Mouse (Mus musculus): Measurements from ENCODE around the gene Pxn. TPM values are rescaled to one million over a fixed set of nuclear protein-coding genes. Genes with fewer than 3 reads are reported as not detected.
"Not testable (repeated sequence)": the region's sequence is repeated elsewhere in the genome, so short reads cannot be mapped to it uniquely, and the experiment has no call there.

Pxn gene
- total RNA-seq, 4 experiments from 2014 or later: 18.3 to 27.8 (median 22.9) TPM

- no peak for DNase-seq (ENCODE audit: low spot score in 2 of 2)
Observed at GRCm38 (mm10) chr5:115486726-115487125, 19.8 kb upstream of the Pxn start.

DNA sequence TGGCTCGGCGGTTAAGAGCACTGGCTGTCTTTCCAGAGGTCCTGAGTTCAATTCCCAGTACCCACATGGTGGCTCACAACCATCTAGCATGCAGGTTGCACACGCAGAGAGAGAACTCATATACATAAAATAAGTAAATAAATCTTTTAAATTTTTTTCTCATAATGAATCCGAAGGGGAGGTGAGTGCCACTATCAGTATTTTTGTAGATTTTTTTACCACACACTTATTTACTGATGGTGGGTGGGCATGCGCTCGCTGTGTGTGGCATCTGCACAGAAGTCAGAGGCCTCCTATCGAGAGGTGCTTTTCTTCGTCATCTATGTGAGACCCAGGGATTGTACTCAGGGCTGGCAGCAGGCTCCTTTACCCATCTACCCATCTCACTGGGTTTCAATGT lies 19.1 kb upstream of the Pxn start:
- no peak for DNase-seq (ENCODE audit: low spot score in 2 of 2)

GRCm38 (mm10) chr5:115487942-115488580 lies 18.4 kb upstream of the Pxn start:
- no peak for DNase-seq (ENCODE audit: low spot score in 2 of 2)

DNA sequence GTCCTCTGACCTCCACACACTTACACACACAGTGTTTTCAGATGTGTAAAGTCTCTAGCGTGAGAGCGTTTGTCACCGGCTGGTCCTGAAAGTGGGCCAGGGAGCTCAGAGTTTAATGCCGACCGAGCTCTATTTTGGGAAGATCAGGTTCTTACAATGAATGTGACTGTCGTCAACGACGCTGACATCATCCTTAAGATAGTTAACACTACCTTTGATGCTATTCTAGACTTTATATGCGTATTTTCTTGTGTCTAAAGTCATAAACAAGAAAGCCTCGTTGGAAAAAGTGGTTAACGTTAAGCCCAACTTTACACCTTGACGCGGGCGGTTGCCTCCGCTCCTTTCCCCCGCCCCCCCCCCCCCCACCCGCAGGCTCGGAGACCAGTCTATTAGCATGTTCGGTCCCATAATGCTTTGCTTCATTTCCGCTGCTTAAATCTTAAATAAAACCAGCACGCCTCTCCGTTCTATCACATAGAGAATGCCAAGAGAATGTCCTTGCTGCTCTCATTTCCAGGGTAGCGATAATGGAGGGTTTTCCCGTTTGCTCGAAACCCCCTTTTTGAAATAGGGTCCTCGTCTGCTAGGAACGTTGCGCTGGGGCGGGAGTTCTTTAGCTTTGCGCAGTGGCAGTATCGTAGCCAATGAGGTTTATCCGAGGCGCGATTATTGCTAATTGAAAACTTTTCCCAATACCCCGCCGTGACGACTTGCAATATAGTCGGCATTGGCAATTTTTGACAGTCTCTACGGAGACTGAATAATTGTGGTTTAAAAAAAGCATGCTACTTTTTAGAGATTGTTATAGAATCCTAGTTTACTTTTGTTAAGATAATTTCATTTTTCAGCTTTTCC lies 17.4 kb upstream of the Pxn start:
- DNase-seq (ENCODE audit: low spot score in 2 of 2): peak in 1 of 2 experiments; percentile 85

DNA sequence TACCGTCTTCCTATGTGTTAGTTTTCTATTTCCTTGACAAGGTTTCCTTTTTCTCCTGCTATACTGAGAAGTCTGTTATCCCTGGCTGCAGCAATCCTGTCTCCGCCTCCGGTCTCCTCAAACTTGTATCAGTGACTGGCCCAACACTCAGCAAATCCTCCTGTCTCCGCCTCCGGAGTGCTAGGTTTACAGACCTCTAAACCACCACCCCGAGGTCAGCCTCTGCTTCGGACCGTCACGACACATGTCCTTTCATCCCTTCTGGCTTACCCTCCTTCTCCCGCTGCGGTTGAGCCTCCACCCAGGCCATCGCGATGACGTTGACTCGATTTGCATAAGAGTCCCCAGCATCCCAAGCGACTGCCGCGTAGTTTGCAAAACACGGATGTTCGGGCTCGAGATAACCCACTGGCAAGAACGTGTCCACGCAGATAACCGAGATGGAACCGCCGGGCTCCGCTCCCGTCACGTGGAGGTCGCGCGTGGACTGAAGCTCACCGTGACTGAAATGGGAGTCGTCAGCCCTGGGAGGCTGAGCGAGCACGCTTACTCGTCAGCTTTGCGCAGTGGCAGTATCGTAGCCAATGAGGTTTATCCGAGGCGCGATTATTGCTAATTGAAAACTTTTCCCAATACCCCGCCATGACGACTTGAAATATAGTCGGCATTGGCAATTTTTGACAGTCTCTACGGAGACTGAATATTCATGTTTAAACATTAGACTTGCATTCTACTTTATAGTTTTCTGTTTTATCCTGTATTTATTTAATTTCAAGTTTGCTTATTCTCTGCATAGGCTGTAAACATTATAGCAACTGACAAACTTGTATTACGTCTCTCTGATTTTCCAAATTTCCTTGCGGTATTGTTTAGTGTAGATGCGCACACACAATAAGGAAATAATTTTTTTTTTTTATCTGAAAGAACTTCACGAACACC lies 16.5 kb upstream of the Pxn start:
- DNase-seq (ENCODE audit: low spot score in 2 of 2): peak; percentile 84 to 89

DNA sequence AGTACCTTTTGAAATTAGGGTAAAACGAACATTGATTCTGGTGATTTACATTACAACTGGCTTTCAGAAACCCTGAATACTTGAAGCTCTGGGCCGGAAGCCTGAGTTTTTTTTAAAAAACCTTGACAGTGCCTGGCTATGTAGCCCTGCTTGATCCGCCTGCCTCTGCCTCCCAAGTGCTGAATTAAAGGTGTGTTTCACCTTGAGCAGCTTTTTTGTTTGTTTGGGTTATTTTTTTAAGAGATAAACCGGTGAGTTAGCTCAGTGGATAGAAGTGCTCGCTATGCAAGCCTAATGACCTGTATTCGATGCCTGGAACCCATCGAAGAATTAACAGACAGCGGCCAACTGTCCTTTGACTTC lies 15.9 kb upstream of the Pxn start:
- no peak for DNase-seq (ENCODE audit: low spot score in 2 of 2)

- no peak for DNase-seq (ENCODE audit: low spot score in 2 of 2)
Observed at GRCm38 (mm10) chr5:115491076-115491475, 15.4 kb upstream of the Pxn start.

- no peak for DNase-seq (ENCODE audit: low spot score in 2 of 2)
Observed at GRCm38 (mm10) chr5:115491771-115492322, 14.6 kb upstream of the Pxn start.

- DNase-seq (ENCODE audit: low spot score in 2 of 2): no peak
Observed at GRCm38 (mm10) chr5:115492711-115493335, 13.7 kb upstream of the Pxn start.

GRCm38 (mm10) chr5:115493441-115493840 lies 13.0 kb upstream of the Pxn start:
- DNase-seq (ENCODE audit: low spot score in 2 of 2): no peak

- DNase-seq (ENCODE audit: low spot score in 2 of 2): not testable (repeated sequence)
Observed at GRCm38 (mm10) chr5:115495618-115496017, 10.9 kb upstream of the Pxn start.

DNA sequence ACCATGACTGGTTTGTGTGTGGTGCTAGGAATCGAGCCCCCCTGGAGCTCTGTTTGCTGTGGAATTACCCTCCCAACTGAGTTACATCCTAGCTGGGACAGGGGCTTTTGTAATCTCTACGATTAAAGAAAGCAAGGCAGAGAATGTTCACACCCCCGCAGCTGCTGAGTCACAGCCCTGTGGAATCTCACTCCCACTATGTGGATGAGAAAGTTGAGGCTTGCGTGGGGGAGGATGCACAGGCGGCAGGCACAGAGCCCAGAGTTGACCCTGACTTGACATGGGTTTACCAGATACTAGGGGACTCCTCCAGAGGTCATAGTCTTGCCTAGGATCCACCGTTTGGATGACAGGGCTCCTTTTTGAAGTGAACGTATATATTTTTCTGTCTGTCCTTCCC lies 9.4 kb upstream of the Pxn start:
- no peak for DNase-seq (ENCODE audit: low spot score in 2 of 2)

- DNase-seq (ENCODE audit: low spot score in 2 of 2): no peak
Observed at GRCm38 (mm10) chr5:115498307-115499240, 7.9 kb upstream of the Pxn start.

- DNase-seq (ENCODE audit: low spot score in 2 of 2): no peak
Observed at GRCm38 (mm10) chr5:115500383-115500935, 6.0 kb upstream of the Pxn start.

DNA sequence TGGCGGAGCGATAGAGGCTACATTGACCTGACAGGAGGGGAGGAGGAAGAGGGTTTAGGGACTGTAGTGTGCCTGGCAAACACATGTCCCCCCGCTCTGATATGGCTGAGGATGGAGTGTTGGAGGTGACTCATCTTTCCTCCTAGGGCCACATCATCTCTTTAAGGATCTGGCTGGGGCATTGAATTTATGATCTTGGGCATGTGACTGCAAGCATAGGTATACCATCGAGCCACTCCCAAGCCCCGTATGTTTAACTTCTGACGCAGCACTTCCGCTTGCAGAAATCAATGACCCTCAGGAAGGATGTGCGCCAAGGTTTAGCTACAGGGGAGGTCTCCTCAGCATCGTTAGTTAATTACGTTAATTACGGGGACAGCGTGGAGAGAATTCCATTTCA lies 3.4 kb upstream of the Pxn start:
- no peak for DNase-seq (ENCODE audit: low spot score in 2 of 2)

DNA sequence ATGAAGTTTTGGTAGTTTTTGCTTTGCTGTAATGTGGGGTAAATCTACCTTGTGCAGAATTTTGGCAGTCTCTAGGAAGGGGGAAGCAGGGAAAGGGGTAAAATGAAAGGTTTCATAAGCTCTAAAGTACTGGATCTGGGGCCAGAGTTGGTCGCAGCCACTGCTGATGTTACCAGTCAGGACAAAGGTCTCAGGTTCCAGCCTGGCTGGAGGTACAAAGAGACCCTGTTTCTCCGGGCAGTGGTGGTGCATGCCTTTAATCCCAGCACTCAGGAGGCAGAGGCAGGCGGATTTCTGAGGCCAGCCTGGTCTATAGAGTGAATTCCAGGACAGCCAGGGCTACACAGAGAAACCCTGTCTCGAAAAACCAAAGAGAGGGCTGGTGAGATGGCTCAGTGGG lies 859 bp upstream of the Pxn start:
- not testable (repeated sequence) for DNase-seq (ENCODE audit: low spot score in 2 of 2)

DNA sequence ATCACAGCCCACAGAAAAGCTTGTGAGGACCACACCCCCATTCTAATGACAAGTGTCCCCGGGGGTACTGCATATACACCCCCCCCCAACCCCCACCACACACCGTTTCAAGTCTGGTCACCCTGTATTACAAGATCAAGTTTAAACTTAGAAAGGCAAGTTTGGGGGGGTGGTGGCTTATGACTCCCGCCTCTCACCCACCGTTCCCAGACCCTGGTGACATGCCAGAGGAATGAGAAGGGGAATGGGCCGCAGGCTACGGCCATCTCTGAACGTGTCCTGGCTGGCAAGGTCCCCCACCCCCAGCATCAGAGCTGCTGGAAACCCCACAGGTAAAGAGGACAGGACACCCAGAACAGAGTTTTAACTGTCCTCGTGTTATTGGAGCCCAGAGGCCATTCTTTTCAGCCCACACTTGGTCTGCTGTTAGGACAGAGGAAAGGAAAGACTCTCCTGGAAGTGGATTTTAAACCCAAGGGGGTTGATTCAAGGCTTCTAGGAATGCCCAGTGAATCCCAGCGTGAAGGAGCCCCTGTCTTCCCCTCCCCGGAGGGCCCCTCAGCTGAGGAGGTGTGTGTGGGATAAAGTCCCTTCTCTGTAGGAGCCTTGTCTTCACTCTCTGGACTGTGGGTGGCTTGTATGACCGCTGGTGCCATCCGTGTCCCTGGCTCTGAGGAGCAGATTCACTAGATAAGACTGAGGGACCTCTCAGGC lies 948 bp downstream of the Pxn start:
- no peak for DNase-seq (ENCODE audit: low spot score in 2 of 2)

- no peak for DNase-seq (ENCODE audit: low spot score in 2 of 2)
Observed at GRCm38 (mm10) chr5:115507981-115508858, 1.7 kb downstream of the Pxn start.

Measured in left cerebral cortex, adult 8-10 months (tissue).